Mouse (Mus musculus): ENCODE measurements around the gene Cyth1. TPM values are rescaled to one million over a fixed set of nuclear protein-coding genes. Genes with fewer than 3 reads are reported as not detected.

Cyth1 gene
- total RNA-seq, 2 experiments from 2014 or later: 101 to 108 TPM

GRCm38 (mm10) chr11:118145771-118146351 is 102.5 kb downstream of the Cyth1 start:
- no peak for TF ChIP-seq CTCF (conservative IDR thresholded peaks at IDR 0.05)
- DNase-seq (ENCODE audit: low spot score in 2 of 2): no peak
- Histone ChIP-seq H3K4me3 (peak overlapping the region; percentile 11; the same call in 1 of the 2 replicates), H3K27ac (peak overlapping the region; percentile 48; the same call in 1 of the 2 replicates)

GRCm38 (mm10) chr11:118145092-118145491 is 103.3 kb downstream of the Cyth1 start:
- DNase-seq (ENCODE audit: low spot score in 2 of 2): no peak
- Histone ChIP-seq H3K4me3 (no peak overlapping the region), H3K27ac (no peak overlapping the region)
- no peak for TF ChIP-seq CTCF (conservative IDR thresholded peaks at IDR 0.05)

GRCm38 (mm10) chr11:118143731-118144130 is 104.7 kb downstream of the Cyth1 start:
- no peak for DNase-seq (ENCODE audit: low spot score in 2 of 2)
- TF ChIP-seq CTCF (conservative IDR thresholded peaks at IDR 0.05): no peak
- Histone ChIP-seq H3K4me3 (no peak overlapping the region), H3K27ac (no peak overlapping the region)

GRCm38 (mm10) chr11:118142547-118143165 is 105.7 kb downstream of the Cyth1 start:
- TF ChIP-seq CTCF (conservative IDR thresholded peaks at IDR 0.05): no peak
- Histone ChIP-seq H3K27ac (no peak overlapping the region), H3K4me3 (no peak overlapping the region)
- DNase-seq (ENCODE audit: low spot score in 2 of 2): no peak

- no peak for DNase-seq (ENCODE audit: low spot score in 2 of 2)
- TF ChIP-seq CTCF (conservative IDR thresholded peaks at IDR 0.05): no peak
- no peak overlapping the region for H3K27ac ChIP-seq
- no peak overlapping the region for H3K4me3 ChIP-seq
These were observed 107.4 kb downstream of the Cyth1 start for GRCm38 (mm10) chr11:118140771-118141565.

GRCm38 (mm10) chr11:118138347-118138746 is 110.0 kb downstream of the Cyth1 start:
- no peak overlapping the region for H3K27ac ChIP-seq
- H3K4me3 ChIP-seq: no peak overlapping the region
- DNase-seq (ENCODE audit: low spot score in 2 of 2): no peak
- no peak for TF ChIP-seq CTCF (conservative IDR thresholded peaks at IDR 0.05)

- DNase-seq (ENCODE audit: low spot score in 2 of 2): no peak
- TF ChIP-seq CTCF (conservative IDR thresholded peaks at IDR 0.05): no peak
These were observed 112.2 kb downstream of the Cyth1 start for GRCm38 (mm10) chr11:118136172-118136632.

GRCm38 (mm10) chr11:118135271-118135670 is 113.1 kb downstream of the Cyth1 start:
- no peak overlapping the region for H3K27ac ChIP-seq
- no peak overlapping the region for H3K4me3 ChIP-seq
- DNase-seq (ENCODE audit: low spot score in 2 of 2): no peak
- no peak for TF ChIP-seq CTCF (conservative IDR thresholded peaks at IDR 0.05)

More at GRCm38 (mm10) chr11:118136172-118136632, 112.2 kb downstream of the Cyth1 start:
- no peak overlapping the region for H3K4me3 ChIP-seq
- no peak overlapping the region for H3K27ac ChIP-seq

- no peak for TF ChIP-seq CTCF (conservative IDR thresholded peaks at IDR 0.05)
- no peak overlapping the region for H3K4me3 ChIP-seq
- DNase-seq (ENCODE audit: low spot score in 2 of 2): no peak
- peak overlapping the region; percentile 28; the same call in 1 of the 2 replicates for H3K27ac ChIP-seq
These were observed 114.6 kb downstream of the Cyth1 start for GRCm38 (mm10) chr11:118133752-118134169.

GRCm38 (mm10) chr11:118133133-118133751 is 115.2 kb downstream of the Cyth1 start:
- no peak for TF ChIP-seq CTCF (conservative IDR thresholded peaks at IDR 0.05)
- DNase-seq (ENCODE audit: low spot score in 2 of 2): peak in 1 of 2 experiments; percentile 10
- H3K27ac ChIP-seq: peak overlapping the region; percentile 25; the same call in 1 of the 2 replicates
- no peak overlapping the region for H3K4me3 ChIP-seq

- H3K27ac ChIP-seq: no peak overlapping the region
- no peak overlapping the region for H3K4me3 ChIP-seq
- TF ChIP-seq CTCF (conservative IDR thresholded peaks at IDR 0.05): peak; percentile 10; the same call in 1 of the 2 replicates
- no peak for DNase-seq (ENCODE audit: low spot score in 2 of 2)
These were observed 116.3 kb downstream of the Cyth1 start for GRCm38 (mm10) chr11:118132136-118132535.

GRCm38 (mm10) chr11:118130534-118130933 is 117.9 kb downstream of the Cyth1 start, which contains the start of gene Dnah17:
Gene Dnah17 (minus strand): TSS chr11:118130634.
- TF ChIP-seq CTCF (conservative IDR thresholded peaks at IDR 0.05): no peak
- H3K4me3 ChIP-seq: no peak within 1 kb of the TSS
- H3K27ac ChIP-seq: no peak within 1 kb of the TSS
- no peak for DNase-seq (ENCODE audit: low spot score in 2 of 2)
